Mouse (Mus musculus): ENCODE measurements around the gene Gm49396.

DNA sequence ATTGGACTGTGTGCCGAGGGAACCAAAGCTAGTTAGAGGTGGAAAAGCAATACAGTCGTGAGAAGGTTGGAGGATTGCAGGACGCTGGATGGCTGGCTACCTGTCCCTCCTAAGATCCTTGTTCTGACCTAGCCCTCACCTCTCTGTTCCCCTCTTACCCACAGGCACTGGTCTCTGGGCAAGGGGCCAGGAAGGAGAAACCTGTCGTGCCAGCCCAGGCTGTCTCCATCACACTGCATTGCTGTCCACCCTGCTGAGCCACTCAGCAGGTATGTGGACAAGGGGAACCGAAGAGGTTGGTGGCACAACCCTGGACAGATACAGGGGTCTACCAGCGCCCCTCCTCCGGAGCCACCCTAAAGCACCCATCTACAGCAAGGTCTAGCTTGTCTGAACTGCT, 37.5 kb downstream of the Gm49396 start:
- no peak for TF ChIP-seq POLR2A (IDR thresholded peaks at IDR 0.05; ENCODE audit: borderline replicate concordance, low read depth, low read length)
- TF ChIP-seq CTCF (IDR thresholded peaks at IDR 0.05; ENCODE audit: low read depth, low read length): no peak
